Mouse (Mus musculus): ENCODE results near the gene Pglyrp2. TPM values are rescaled to one million over a fixed set of nuclear protein-coding genes. Genes with fewer than 3 reads are reported as not detected.

Pglyrp2 gene
- 0.09 TPM in 1 of 2 replicates, not detected in the other for polyA plus RNA-seq (2015; fragmentation: Nextera tagmentation; extraction: Ambion mirVana)

GRCm38 (mm10) chr17:32424034-32424433, at the start of gene Pglyrp2:
Pglyrp2 (minus strand) TSS chr17:32424167.

GRCm38 (mm10) chr17:32452482-32452881, 28.5 kb upstream of the Pglyrp2 start, which contains the start of gene Cyp4f39:
Cyp4f39 (plus strand) TSS chr17:32452723.

GRCm38 (mm10) chr17:32403417-32403816, 20.6 kb downstream of the Pglyrp2 start, which contains the start of gene Rasal3:
Rasal3 (minus strand) TSS chr17:32403583.

DNA sequence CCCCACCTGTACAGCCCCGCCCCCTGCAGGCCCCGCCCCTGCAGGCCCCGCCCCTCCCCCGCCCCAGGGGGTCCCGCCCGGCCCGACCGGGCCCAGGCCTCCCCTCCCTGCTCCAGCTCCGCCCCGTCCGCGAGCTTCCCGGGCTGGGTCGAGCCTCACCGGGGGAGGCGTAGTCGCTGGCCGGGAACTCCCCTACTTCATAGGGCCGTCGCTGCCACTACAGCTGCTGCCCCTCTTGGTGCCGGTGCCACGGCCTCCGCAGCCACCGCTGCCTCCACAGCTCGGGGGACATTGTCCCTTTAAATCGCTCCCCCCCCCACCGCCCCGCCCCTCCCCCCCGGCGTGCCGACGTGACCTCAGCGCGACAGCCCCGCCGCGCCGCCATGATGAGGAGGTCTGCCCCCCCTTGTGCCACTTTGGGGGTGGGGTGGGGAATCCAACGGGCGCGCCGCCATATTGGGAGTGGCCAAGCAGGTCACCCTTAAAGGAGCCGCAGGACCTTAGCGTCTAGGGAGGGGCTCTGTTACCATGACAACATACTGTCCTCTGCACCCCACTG, 34.8 kb downstream of the Pglyrp2 start, which contains the start of gene Wiz:
Gene Wiz, minus strand, starts transcription at position 339 of the 559 bp plus-strand sequence.

Small RNAs within 50 kb of the gene (microRNA-seq; reads per million reads assigned to microRNA genes)
- 0 reads per million in 2 experiments for gene Gm22201

Other genes with a start within 250 kb of the Pglyrp2 start
- gene Ephx3, start 234.6 kb downstream of the Pglyrp2 start, polyA plus RNA-seq (2015; fragmentation: Nextera tagmentation; extraction: Ambion mirVana) = 0.10 and 0.97 TPM in 2 replicates
- 37.3 and 37.6 TPM in 2 replicates for gene Brd4, start 139.4 kb downstream of the Pglyrp2 start, polyA plus RNA-seq (2015; fragmentation: Nextera tagmentation; extraction: Ambion mirVana)
- 30.3 and 32.9 TPM in 2 replicates for gene Akap8, start 102.9 kb downstream of the Pglyrp2 start, polyA plus RNA-seq (2015; fragmentation: Nextera tagmentation; extraction: Ambion mirVana)
- 39.4 and 46.3 TPM in 2 replicates for gene Akap8l, start 73.6 kb downstream of the Pglyrp2 start, polyA plus RNA-seq (2015; fragmentation: Nextera tagmentation; extraction: Ambion mirVana)
- gene Wiz, start 34.7 kb downstream of the Pglyrp2 start, polyA plus RNA-seq (2015; fragmentation: Nextera tagmentation; extraction: Ambion mirVana) = 6.5 and 7.0 TPM in 2 replicates
- gene Rasal3, start 20.6 kb downstream of the Pglyrp2 start, polyA plus RNA-seq (2015; fragmentation: Nextera tagmentation; extraction: Ambion mirVana) = 0.69 and 1.5 TPM in 2 replicates
- gene Cyp4f39, start 28.6 kb upstream of the Pglyrp2 start, polyA plus RNA-seq (2015; fragmentation: Nextera tagmentation; extraction: Ambion mirVana) = 1.1 TPM in 1 of 2 replicates, not detected in the other
- gene Cyp4f17, start 81.9 kb upstream of the Pglyrp2 start, polyA plus RNA-seq (2015; fragmentation: Nextera tagmentation; extraction: Ambion mirVana) = 2.3 and 2.9 TPM in 2 replicates
- 5.8 and 8.0 TPM in 2 replicates for gene Cyp4f16, start 112.4 kb upstream of the Pglyrp2 start, polyA plus RNA-seq (2015; fragmentation: Nextera tagmentation; extraction: Ambion mirVana)
- gene Cyp4f37, start 197.1 kb upstream of the Pglyrp2 start, polyA plus RNA-seq (2015; fragmentation: Nextera tagmentation; extraction: Ambion mirVana) = not detected in 2 replicates
- gene Cyp4f40, start 234.7 kb upstream of the Pglyrp2 start, polyA plus RNA-seq (2015; fragmentation: Nextera tagmentation; extraction: Ambion mirVana) = not detected in 2 replicates